Mouse (Mus musculus) subcutaneous adipose tissue, adult 2 months (tissue): ENCODE results near the gene Lmbr1l. TPM values are rescaled to one million over a fixed set of nuclear protein-coding genes. Genes with fewer than 3 reads are reported as not detected.

Experiments used
- polyA plus RNA-seq: library from polyadenylated mRNA; depleted of rRNA; stranded (reverse); fragments of >200 nt; gene quantifications from 2 replicates; pipeline ENCODE4 v1.2.3, GENCODE M21; 2012; ENCODE audit warnings: low replicate concordance; rRNA removed

The Lmbr1l gene
- 44.1 and 65.4 TPM in 2 replicates for polyA plus RNA-seq

GRCm38 (mm10) chr15:98917538-98918498 is at the start of gene Lmbr1l:
Gene Lmbr1l, minus strand, starts transcription at chr15:98918231.

GRCm38 (mm10) chr15:98953401-98954356 is 35.6 kb upstream of the Lmbr1l start, which contains the start of the genes Gm49450 and Tuba1a:
Gene Gm49450, minus strand, starts transcription at chr15:98953551.
Gene Tuba1a, minus strand, starts transcription at chr15:98953703.

GRCm38 (mm10) chr15:98934217-98934839 is 16.3 kb upstream of the Lmbr1l start, which contains the start of gene Tuba1b:
Gene Tuba1b, minus strand, starts transcription at chr15:98934565.

GRCm38 (mm10) chr15:98897928-98898800 is 19.9 kb downstream of the Lmbr1l start, which contains the start of gene Dhh:
Gene Dhh, minus strand, starts transcription at chr15:98898540.

GRCm38 (mm10) chr15:98893940-98894745 is 23.9 kb downstream of the Lmbr1l start, which contains the start of gene Rhebl1:
Gene Rhebl1, minus strand, starts transcription at chr15:98894540.

GRCm38 (mm10) chr15:98871070-98871915 is 46.7 kb downstream of the Lmbr1l start, which contains the start of gene Kmt2d:
Gene Kmt2d, minus strand, starts transcription at chr15:98871204.

Other genes with a start within 250 kb of the Lmbr1l start
- gene Rnd1, start 240.8 kb downstream of the Lmbr1l start, polyA plus RNA-seq: 4.4 and 5.4 TPM in 2 replicates
- 0.09 and 1.4 TPM in 2 replicates for gene Ccdc65, start 210.0 kb downstream of the Lmbr1l start, polyA plus RNA-seq
- gene Fkbp11, start 190.0 kb downstream of the Lmbr1l start, polyA plus RNA-seq: 8.5 and 30.4 TPM in 2 replicates
- 95.2 and 124 TPM in 2 replicates for gene Arf3, start 155.0 kb downstream of the Lmbr1l start, polyA plus RNA-seq
- 1.9 and 4.5 TPM in 2 replicates for gene Wnt10b, start 140.1 kb downstream of the Lmbr1l start, polyA plus RNA-seq
- 0.15 and 0.39 TPM in 2 replicates for gene Wnt1, start 128.4 kb downstream of the Lmbr1l start, polyA plus RNA-seq
- 0.05 and 0.06 TPM in 2 replicates for gene Ddn, start 108.7 kb downstream of the Lmbr1l start, polyA plus RNA-seq
- 84.2 and 92.4 TPM in 2 replicates for gene Prkag1, start 86.7 kb downstream of the Lmbr1l start, polyA plus RNA-seq
- 19.8 and 31.7 TPM in 2 replicates for gene Kmt2d, start 47.0 kb downstream of the Lmbr1l start, polyA plus RNA-seq
- gene Rhebl1, start 23.7 kb downstream of the Lmbr1l start, polyA plus RNA-seq: 3.7 and 8.4 TPM in 2 replicates
- gene Dhh, start 19.7 kb downstream of the Lmbr1l start, polyA plus RNA-seq: 3.6 and 3.8 TPM in 2 replicates
- gene Tuba1b, start 16.3 kb upstream of the Lmbr1l start, polyA plus RNA-seq: 2,548 and 2,957 TPM in 2 replicates
- gene Gm49450, start 35.3 kb upstream of the Lmbr1l start, polyA plus RNA-seq: 37.6 and 189 TPM in 2 replicates
- 958 and 2,123 TPM in 2 replicates for gene Tuba1a, start 35.5 kb upstream of the Lmbr1l start, polyA plus RNA-seq
- gene Tuba1c, start 111.7 kb upstream of the Lmbr1l start, polyA plus RNA-seq: 72.0 and 174 TPM in 2 replicates
- 0.59 and 0.60 TPM in 2 replicates for gene Prph, start 136.9 kb upstream of the Lmbr1l start, polyA plus RNA-seq
- 0.77 and 5.3 TPM in 2 replicates for gene Troap, start 156.3 kb upstream of the Lmbr1l start, polyA plus RNA-seq
- gene C1ql4, start 169.6 kb upstream of the Lmbr1l start, polyA plus RNA-seq: not detected in 2 replicates
- 0.36 and 0.43 TPM in 2 replicates for gene Dnajc22, start 174.9 kb upstream of the Lmbr1l start, polyA plus RNA-seq
- gene Spats2, start 207.7 kb upstream of the Lmbr1l start, polyA plus RNA-seq: 11.6 and 20.1 TPM in 2 replicates